1 mouse cellular context compared by ENCODE assay signal in the genomic region with DNA sequence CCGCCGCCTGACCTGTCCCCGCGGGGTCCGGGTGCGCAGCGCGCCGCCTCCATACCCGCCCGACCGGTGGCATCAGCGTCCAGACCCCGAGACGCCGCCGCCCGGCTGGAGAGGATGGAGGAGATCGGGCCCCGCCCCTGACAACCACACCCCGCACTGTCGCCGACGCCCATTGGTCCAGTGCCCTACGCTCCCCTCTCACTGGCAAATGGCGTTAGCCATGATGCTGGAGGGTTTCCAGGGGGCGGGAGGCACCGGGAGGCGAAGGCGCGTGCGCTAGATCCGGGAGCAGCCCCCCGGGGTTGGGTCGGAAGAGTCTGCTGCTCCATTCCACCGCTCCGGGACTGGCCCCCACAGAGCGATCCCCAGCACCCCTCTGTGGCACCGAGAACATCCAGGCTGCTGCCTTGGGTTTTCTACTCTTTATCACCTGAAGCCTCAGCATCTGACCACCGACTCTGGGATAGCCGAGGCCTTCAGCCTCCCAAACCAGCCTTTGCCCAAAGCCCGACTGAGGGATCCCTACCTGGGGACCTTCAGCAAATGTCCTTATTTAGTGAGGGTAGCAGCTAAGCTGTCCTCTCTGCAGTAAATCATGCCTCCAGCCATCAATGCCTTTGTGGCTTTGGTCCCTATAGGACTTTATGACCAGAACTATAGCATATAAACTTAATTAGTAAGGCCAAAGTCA.
TF ChIP-seq lines count a peak whose summit lies in the region.

Gene Tulp3, minus strand, starts transcription at position 126 of the 691 bp plus-strand sequence.

TF ChIP-seq in CH12.LX, 34 proteins besides CTCF, POLR2A, EP300 and RAD21 (continued from another document):
- peak; percentile 42; the same call in 1 of the 2 replicates for TF ChIP-seq TCF12 (IDR thresholded peaks at IDR 0.05; ENCODE audit: low read depth, low read length)
- no peak for TF ChIP-seq POLR2AphosphoS2 (IDR thresholded peaks at IDR 0.05; ENCODE audit: low read depth, low read length)
- TF ChIP-seq BHLHE40 (IDR thresholded peaks at IDR 0.05; ENCODE audit: low read depth, low read length): no peak
- peak; percentile 51 for TF ChIP-seq ELF1 (IDR thresholded peaks at IDR 0.05; ENCODE audit: low read depth, low read length)
- TF ChIP-seq SIN3A (IDR thresholded peaks at IDR 0.05; ENCODE audit: low read length): peak; percentile 57; the same call in 1 of the 2 replicates
- peak; percentile 81; the same call in 1 of the 2 replicates for TF ChIP-seq MAZ (IDR thresholded peaks at IDR 0.05; ENCODE audit: low read depth, low read length)
- peak; percentile 88 for TF ChIP-seq CHD2 (IDR thresholded peaks at IDR 0.05; ENCODE audit: low read length)
- peak; percentile 79 for TF ChIP-seq HCFC1 (IDR thresholded peaks at IDR 0.05; ENCODE audit: low read depth, low read length)
- no peak for TF ChIP-seq USF1 (IDR thresholded peaks at IDR 0.05; ENCODE audit: low read depth, low read length)
